Mouse (Mus musculus) spleen, adult 2 months (tissue): ENCODE results near the gene Slc45a1.

ENCODE experiments used
- CTCF ChIP-seq: fragments of 200-500 bp; IDR thresholded peaks from 2 replicates; pipeline ENCODE4 v1.5.1; 2011; ENCODE audit warnings: mild to moderate bottlenecking, inconsistent platforms; ENCODE audit not compliant: insufficient read depth, insufficient read length, insufficient replicate concordance; ENCODE audit errors: extremely low read depth
- POLR2A ChIP-seq: fragments of 200-500 bp; IDR thresholded peaks from 2 replicates; pipeline ENCODE4 v1.6.1; 2011; ENCODE audit warnings: low read depth, low read length, inconsistent platforms

DNA sequence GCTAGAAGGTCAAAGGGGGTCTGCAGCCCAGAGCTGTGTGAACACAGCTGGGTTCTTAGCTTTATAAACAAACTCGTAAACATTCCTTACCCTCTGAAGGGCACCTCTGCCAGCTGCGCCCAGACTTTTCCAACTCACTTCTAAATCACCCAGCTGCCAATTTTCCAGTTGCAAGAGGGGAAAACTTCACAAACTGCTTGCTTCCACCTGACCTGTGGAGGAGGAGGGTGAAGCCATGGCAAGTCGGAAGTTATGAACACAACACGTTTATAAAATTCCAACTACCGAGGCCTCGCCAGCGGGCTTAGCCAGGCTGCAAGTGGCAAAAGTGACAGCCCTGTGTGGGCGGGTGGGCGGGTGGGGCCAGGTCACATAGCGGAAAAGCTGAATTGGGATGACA, 13.8 kb upstream of the Slc45a1 start:
- TF ChIP-seq CTCF (no peak), POLR2A (no peak)
